Mouse (Mus musculus): ENCODE results near the gene E2f4.

Gene E2f4

GRCm38 (mm10) chr8:105313622-105314402 lies 16.3 kb downstream of the E2f4 start:
- no peak for DNase-seq (ENCODE audit: low read depth in 1 of 2, low spot score in 2 of 2)

GRCm38 (mm10) chr8:105315073-105315769 lies 17.8 kb downstream of the E2f4 start:
- DNase-seq (ENCODE audit: low read depth in 1 of 2, low spot score in 2 of 2), result no peak

- DNase-seq (ENCODE audit: low read depth in 1 of 2, low spot score in 2 of 2), result no peak
These were observed 20.5 kb downstream of the E2f4 start for GRCm38 (mm10) chr8:105317941-105318340.

- no peak for DNase-seq (ENCODE audit: low read depth in 1 of 2, low spot score in 2 of 2)
These were observed 21.3 kb downstream of the E2f4 start for GRCm38 (mm10) chr8:105318662-105319190.

- DNase-seq (ENCODE audit: low read depth in 1 of 2, low spot score in 2 of 2), result no peak
These were observed 25.7 kb downstream of the E2f4 start for GRCm38 (mm10) chr8:105323183-105323582.

- no peak for DNase-seq (ENCODE audit: low read depth in 1 of 2, low spot score in 2 of 2)
These were observed 28.2 kb downstream of the E2f4 start for GRCm38 (mm10) chr8:105325641-105326093.

GRCm38 (mm10) chr8:105326141-105326672 lies 28.7 kb downstream of the E2f4 start, which contains the start of the genes Lrrc29 and Tmem208:
Gene Lrrc29, minus strand, starts transcription at chr8:105326278.
Gene Tmem208, plus strand, starts transcription at chr8:105326354.
- DNase-seq (ENCODE audit: low read depth in 1 of 2, low spot score in 2 of 2), result peak; percentile 94

- DNase-seq (ENCODE audit: low read depth in 1 of 2, low spot score in 2 of 2), result no peak
These were observed 29.5 kb downstream of the E2f4 start for GRCm38 (mm10) chr8:105326968-105327367.

- no peak for DNase-seq (ENCODE audit: low read depth in 1 of 2, low spot score in 2 of 2)
These were observed 32.9 kb downstream of the E2f4 start for GRCm38 (mm10) chr8:105330325-105330724.

GRCm38 (mm10) chr8:105331469-105331868 lies 34.0 kb downstream of the E2f4 start:
- DNase-seq (ENCODE audit: low read depth in 1 of 2, low spot score in 2 of 2), result no peak

GRCm38 (mm10) chr8:105331931-105332330 lies 34.5 kb downstream of the E2f4 start:
- DNase-seq (ENCODE audit: low read depth in 1 of 2, low spot score in 2 of 2), result no peak

GRCm38 (mm10) chr8:105332523-105332922 lies 35.1 kb downstream of the E2f4 start:
- DNase-seq (ENCODE audit: low read depth in 1 of 2, low spot score in 2 of 2), result no peak

GRCm38 (mm10) chr8:105336373-105337130 lies 39.1 kb downstream of the E2f4 start:
- DNase-seq (ENCODE audit: low read depth in 1 of 2, low spot score in 2 of 2), result no peak

- DNase-seq (ENCODE audit: low read depth in 1 of 2, low spot score in 2 of 2), result no peak
These were observed 41.5 kb downstream of the E2f4 start for GRCm38 (mm10) chr8:105338992-105339391.

- DNase-seq (ENCODE audit: low read depth in 1 of 2, low spot score in 2 of 2), result no peak
These were observed 42.6 kb downstream of the E2f4 start for GRCm38 (mm10) chr8:105339886-105340635.

GRCm38 (mm10) chr8:105341399-105341798 lies 43.9 kb downstream of the E2f4 start:
- DNase-seq (ENCODE audit: low read depth in 1 of 2, low spot score in 2 of 2), result no peak

- no peak for DNase-seq (ENCODE audit: low read depth in 1 of 2, low spot score in 2 of 2)
These were observed 45.3 kb downstream of the E2f4 start for GRCm38 (mm10) chr8:105342768-105343167.

GRCm38 (mm10) chr8:105343791-105344574 lies 46.5 kb downstream of the E2f4 start:
- DNase-seq (ENCODE audit: low read depth in 1 of 2, low spot score in 2 of 2), result no peak
